Mouse (Mus musculus) hindbrain, embryonic 11.5 days (tissue): ENCODE measurements around the gene Taok3. TPM values are rescaled to one million over a fixed set of nuclear protein-coding genes. Genes with fewer than 3 reads are reported as not detected.

Experiments used
- ATAC-seq: fragments of 200-750 bp; cut with Nextera tagmentation; 2 replicates; pipeline ENCODE4 v1.8.0; 2017; ENCODE audit warnings: mild to moderate bottlenecking, moderate TSS enrichment, moderate library complexity; ENCODE audit not compliant: low FRiP score
- DNase-seq: peaks from one replicate; pipeline ENCODE4 v3.0.0-alpha.2; 2015; ENCODE audit warnings: low spot score
- H3K27ac ChIP-seq: fragments of 300-500 bp; sonication (generic); 2 replicates; pipeline ENCODE4 v1.5.1; 2014; ENCODE audit warnings: mild to moderate bottlenecking, low read depth, low read length
- H3K27me3 ChIP-seq: fragments of 300-500 bp; sonication (generic); 2 replicates; pipeline ENCODE4 v1.6.1; 2014; ENCODE audit warnings: mild to moderate bottlenecking, low read length, moderate library complexity, mixed read lengths; ENCODE audit not compliant: control insufficient read depth, insufficient read depth
- H3K36me3 ChIP-seq: fragments of 300-500 bp; sonication (generic); 2 replicates; pipeline ENCODE4 v1.6.1; 2014; ENCODE audit warnings: mild to moderate bottlenecking, low read length, moderate library complexity, mixed read lengths; ENCODE audit not compliant: control insufficient read depth, insufficient read depth
- H3K4me1 ChIP-seq: fragments of 300-500 bp; sonication (generic); replicated peaks from 2 replicates; pipeline ENCODE4 v1.6.1; 2014; ENCODE audit warnings: low read length, mixed read lengths; ENCODE audit not compliant: control insufficient read depth, insufficient read depth
- H3K4me2 ChIP-seq: fragments of 300-500 bp; sonication (generic); replicated peaks from 2 replicates; pipeline ENCODE4 v1.6.1; 2014; ENCODE audit warnings: mild to moderate bottlenecking, low read depth, low read length
- H3K4me3 ChIP-seq: fragments of 300-500 bp; sonication (generic); 2 replicates; pipeline ENCODE4 v1.5.1; 2014; ENCODE audit warnings: low read depth, low read length
- H3K9ac ChIP-seq: fragments of 300-500 bp; sonication (generic); 2 replicates; pipeline ENCODE4 v1.6.1; 2014; ENCODE audit warnings: low read depth, low read length
- H3K9me3 ChIP-seq: fragments of 300-500 bp; sonication (generic); 2 replicates; pipeline ENCODE4 v1.6.1; 2016; ENCODE audit warnings: low read length; ENCODE audit not compliant: control insufficient read depth
- WGBS: fragments of 180-500 bp; shearing (Covaris S2); extraction: QIAGEN DNeasy Blood & Tissue Kit; methylation state at CpG from one replicate; pipeline ENCODE4 v1.1.7; 2014; 5-methylcytosine and 5-hydroxymethylcytosine counted together
- polyA plus RNA-seq: library from polyadenylated mRNA; unstranded; fragments of >200 nt; fragmentation: Nextera tagmentation; extraction: Ambion mirVana; gene quantifications from 2 replicates; pipeline ENCODE4 v1.2.1, GENCODE M21; 2014

Gene Taok3
- polyA plus RNA-seq, 1 experiment from 2014 or later = 21.7 TPM

DNA sequence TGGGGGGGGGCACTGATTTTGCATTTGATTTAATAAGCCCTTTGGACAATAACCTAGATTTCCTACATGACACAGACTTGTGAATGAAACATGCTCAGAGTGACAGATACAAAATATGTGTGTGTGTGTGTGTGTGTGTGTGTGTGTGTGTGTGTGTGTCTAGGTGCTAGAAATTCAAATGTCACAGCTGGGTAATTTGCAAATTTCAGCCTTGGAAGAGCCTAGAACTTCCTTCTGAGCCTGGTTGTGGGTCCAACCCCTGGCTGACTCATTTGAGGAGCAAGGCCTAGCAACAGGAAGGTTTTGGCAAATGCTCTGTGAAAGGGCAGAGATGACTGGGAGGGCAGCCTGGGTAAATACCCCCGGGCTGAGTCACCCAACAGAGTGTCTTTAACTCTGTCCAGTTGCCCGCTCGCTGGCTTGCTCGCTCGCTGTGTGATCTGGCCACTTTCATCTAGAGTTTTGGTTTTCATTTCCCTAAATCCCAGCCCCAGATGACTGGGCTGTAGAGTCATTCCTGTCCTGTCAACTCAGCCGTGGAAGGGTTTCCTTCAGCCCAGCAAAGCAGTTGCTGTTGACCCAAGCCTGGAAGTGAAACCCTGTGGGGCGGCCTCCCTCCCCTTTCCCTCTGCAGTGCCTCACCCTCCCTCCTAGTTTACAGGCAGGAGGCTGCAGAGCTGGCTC lies 38.5 kb downstream of the Taok3 start:
- no peak for DNase-seq
- ATAC-seq = no peak
- H3K4me2 ChIP-seq = no peak overlapping the region
- no peaks in the 10 kb centered on the region for H3K4me1 ChIP-seq
- H3K36me3 ChIP-seq = no peaks in the 10 kb centered on the region
- no peaks in the 10 kb centered on the region for H3K27me3 ChIP-seq
- H3K4me3 ChIP-seq = no peak overlapping the region
- WGBS = 76% methylated on average over 7 of the region's 7 CpGs
- H3K9ac ChIP-seq = no peak overlapping the region
- H3K27ac ChIP-seq = no peak overlapping the region
- no peaks in the 10 kb centered on the region for H3K9me3 ChIP-seq

GRCm38 (mm10) chr5:117159326-117159725 lies 39.4 kb downstream of the Taok3 start:
- DNase-seq (no peak), ATAC-seq (no peak)
- WGBS = 64% methylated on average over 8 of the region's 8 CpGs
- Histone ChIP-seq H3K4me3 (no peak overlapping the region), H3K9ac (no peak overlapping the region), H3K4me2 (no peak overlapping the region), H3K27me3 (no peaks in the 10 kb centered on the region), H3K4me1 (no peaks in the 10 kb centered on the region), H3K27ac (no peak overlapping the region), H3K9me3 (no peaks in the 10 kb centered on the region), H3K36me3 (no peaks in the 10 kb centered on the region)

DNA sequence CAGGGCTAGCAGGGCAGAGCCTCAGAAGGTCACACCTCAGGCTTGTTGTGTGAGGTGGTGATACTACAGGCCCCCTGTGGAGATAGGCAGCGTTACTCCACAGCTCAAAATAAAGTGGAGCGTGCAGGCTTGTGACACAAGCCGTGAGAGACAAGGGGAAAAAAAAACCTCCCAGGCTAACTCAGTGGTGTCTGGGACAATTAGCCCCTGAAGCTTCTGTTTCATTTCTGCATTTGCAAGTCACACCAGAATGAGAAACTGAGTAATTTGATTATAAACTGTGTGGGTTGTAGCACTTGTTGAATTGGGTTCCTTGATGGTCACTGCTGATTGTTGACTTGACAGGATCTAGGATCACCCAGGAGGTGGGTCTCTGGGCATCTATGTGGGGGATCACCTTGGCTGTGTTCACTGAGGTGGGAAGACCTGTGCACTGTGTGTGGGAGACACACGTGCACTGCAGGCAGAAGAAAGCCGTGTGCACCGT lies 39.9 kb downstream of the Taok3 start:
- 54% methylated on average over 6 of the region's 6 CpGs for WGBS
- Histone ChIP-seq H3K4me2 (no peak overlapping the region), H3K4me1 (no peaks in the 10 kb centered on the region), H3K4me3 (no peak overlapping the region), H3K9me3 (no peaks in the 10 kb centered on the region), H3K27ac (no peak overlapping the region), H3K9ac (no peak overlapping the region), H3K36me3 (no peaks in the 10 kb centered on the region), H3K27me3 (no peaks in the 10 kb centered on the region)
- ATAC-seq (no peak), DNase-seq (no peak)

GRCm38 (mm10) chr5:117160499-117160898 lies 40.6 kb downstream of the Taok3 start:
- H3K4me3 ChIP-seq = no peak overlapping the region
- no peak for DNase-seq
- H3K4me1 ChIP-seq = no peaks in the 10 kb centered on the region
- 73% methylated on average over 10 of the region's 10 CpGs for WGBS
- ATAC-seq = no peak
- no peak overlapping the region for H3K4me2 ChIP-seq
- H3K27ac ChIP-seq = no peak overlapping the region
- no peaks in the 10 kb centered on the region for H3K27me3 ChIP-seq
- H3K9ac ChIP-seq = no peak overlapping the region
- H3K9me3 ChIP-seq = no peaks in the 10 kb centered on the region
- no peaks in the 10 kb centered on the region for H3K36me3 ChIP-seq

DNA sequence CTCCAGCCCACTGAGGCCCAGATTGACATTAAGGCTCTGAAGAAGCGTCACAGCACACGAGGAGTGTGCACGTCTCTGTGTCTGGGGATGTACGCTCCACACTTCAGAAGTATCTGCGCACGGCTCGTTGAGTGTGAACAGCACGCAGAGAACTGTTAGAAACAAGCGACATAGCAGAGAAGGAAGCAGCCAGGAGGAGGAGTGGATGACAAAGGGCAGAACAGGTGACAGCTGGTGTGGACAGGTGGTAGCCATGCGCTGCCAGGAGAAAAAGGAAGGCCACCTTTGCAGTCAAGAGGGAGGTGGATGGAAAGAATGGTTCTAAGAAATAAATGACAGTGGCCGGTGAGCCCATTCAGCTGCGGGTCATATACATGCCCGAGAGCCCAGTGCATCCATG lies 43.9 kb downstream of the Taok3 start:
- Histone ChIP-seq H3K4me1 (no peaks in the 10 kb centered on the region), H3K36me3 (no peaks in the 10 kb centered on the region), H3K4me2 (no peak overlapping the region), H3K27me3 (no peaks in the 10 kb centered on the region), H3K4me3 (no peak overlapping the region), H3K27ac (no peak overlapping the region), H3K9ac (no peak overlapping the region), H3K9me3 (no peaks in the 10 kb centered on the region)
- ATAC-seq = no peak
- DNase-seq = no peak
- WGBS = 94% methylated on average over 13 of the region's 13 CpGs

- no peak overlapping the region for H3K4me2 ChIP-seq
- no peak overlapping the region for H3K9ac ChIP-seq
- no peaks in the 10 kb centered on the region for H3K4me1 ChIP-seq
- DNase-seq (no peak), ATAC-seq (no peak)
- 93% methylated on average over 5 of the region's 5 CpGs for WGBS
- H3K36me3 ChIP-seq = no peaks in the 10 kb centered on the region
- no peaks in the 10 kb centered on the region for H3K9me3 ChIP-seq
- no peak overlapping the region for H3K4me3 ChIP-seq
- no peak overlapping the region for H3K27ac ChIP-seq
- no peaks in the 10 kb centered on the region for H3K27me3 ChIP-seq
These were observed 44.6 kb downstream of the Taok3 start for GRCm38 (mm10) chr5:117164516-117164915.

- H3K4me1 ChIP-seq = no peaks in the 10 kb centered on the region
- H3K27me3 ChIP-seq = no peaks in the 10 kb centered on the region
- no peaks in the 10 kb centered on the region for H3K9me3 ChIP-seq
- WGBS = 96% methylated on average over 2 of the region's 2 CpGs
- no peak overlapping the region for H3K27ac ChIP-seq
- DNase-seq (no peak), ATAC-seq (no peak)
- H3K4me2 ChIP-seq = no peak overlapping the region
- no peak overlapping the region for H3K4me3 ChIP-seq
- no peaks in the 10 kb centered on the region for H3K36me3 ChIP-seq
- no peak overlapping the region for H3K9ac ChIP-seq
These were observed 45.0 kb downstream of the Taok3 start for GRCm38 (mm10) chr5:117164923-117165322.

DNA sequence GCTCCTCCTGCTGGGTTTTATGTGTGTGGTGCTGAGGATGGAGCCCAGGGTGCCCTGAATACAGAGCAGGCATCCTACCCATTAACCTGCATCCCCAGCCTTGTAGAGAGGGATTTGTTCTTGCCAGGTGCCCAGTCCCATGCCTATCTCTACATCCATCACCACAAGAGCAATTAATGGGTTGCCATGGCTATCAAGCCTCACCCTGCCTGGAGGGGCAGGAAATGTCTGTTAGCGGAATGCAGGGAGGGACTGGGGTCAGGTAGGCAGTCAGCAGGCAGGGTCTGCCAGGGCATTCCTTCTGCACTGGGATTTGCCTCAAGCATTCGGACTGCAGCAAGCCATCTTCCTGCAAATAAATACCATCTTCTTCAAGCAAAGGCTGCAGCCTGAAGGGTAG lies 46.0 kb downstream of the Taok3 start:
- Histone ChIP-seq H3K4me2 (no peak overlapping the region), H3K4me3 (no peak overlapping the region), H3K27me3 (no peaks in the 10 kb centered on the region), H3K9ac (no peak overlapping the region), H3K36me3 (no peaks in the 10 kb centered on the region), H3K4me1 (no peaks in the 10 kb centered on the region), H3K9me3 (no peaks in the 10 kb centered on the region), H3K27ac (no peak overlapping the region)
- no peak for ATAC-seq
- DNase-seq = no peak
- 79% methylated on average over 2 of the region's 2 CpGs for WGBS

- no peak for ATAC-seq
- WGBS = 85% methylated on average over 11 of the region's 11 CpGs
- H3K27ac ChIP-seq = no peak overlapping the region
- no peak overlapping the region for H3K4me3 ChIP-seq
- H3K9ac ChIP-seq = no peak overlapping the region
- no peaks in the 10 kb centered on the region for H3K36me3 ChIP-seq
- H3K4me1 ChIP-seq = no peaks in the 10 kb centered on the region
- H3K27me3 ChIP-seq = no peaks in the 10 kb centered on the region
- no peak for DNase-seq
- H3K9me3 ChIP-seq = no peaks in the 10 kb centered on the region
- H3K4me2 ChIP-seq = no peak overlapping the region
These were observed 47.0 kb downstream of the Taok3 start for GRCm38 (mm10) chr5:117166811-117167365.
